Mouse (Mus musculus) thymus, postnatal 25 days (tissue): Measurements from ENCODE around the gene 9930111J21Rik1.
"Not testable (repeated sequence)": the region's sequence is repeated elsewhere in the genome, so short reads cannot be mapped to it uniquely, and the experiment has no call there.

Experiments
- DNase-seq: peaks from one replicate; pipeline ENCODE4 v3.0.0; 2022

9930111J21Rik1 gene

GRCm38 (mm10) chr11:48913611-48914010 lies 65.6 kb downstream of the 9930111J21Rik1 start:
- no peak for DNase-seq

DNA sequence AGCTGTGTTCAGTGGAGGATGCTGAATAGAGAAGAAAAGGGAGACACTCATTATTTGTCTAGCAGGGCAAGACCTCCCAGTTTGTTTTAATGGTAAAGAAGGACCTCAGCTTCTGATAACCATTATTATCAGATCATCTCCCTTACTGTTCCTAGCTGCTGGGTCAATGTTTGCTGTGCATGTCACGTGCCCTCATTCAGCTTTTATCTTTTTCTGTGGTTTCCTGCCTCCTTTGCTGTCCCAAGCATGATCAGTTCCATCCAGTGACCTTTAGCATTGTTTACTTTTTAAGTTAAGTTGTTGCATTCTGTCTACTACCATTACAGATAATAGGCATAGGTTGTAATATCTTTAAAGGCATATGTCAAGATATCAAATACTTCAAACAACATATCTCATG lies 70.7 kb downstream of the 9930111J21Rik1 start:
- DNase-seq = no peak

GRCm38 (mm10) chr11:48902021-48902420 lies 77.2 kb downstream of the 9930111J21Rik1 start, which contains the start of gene Gm5431:
Gm5431 (minus strand) TSS chr11:48902214.
- DNase-seq = no peak

DNA sequence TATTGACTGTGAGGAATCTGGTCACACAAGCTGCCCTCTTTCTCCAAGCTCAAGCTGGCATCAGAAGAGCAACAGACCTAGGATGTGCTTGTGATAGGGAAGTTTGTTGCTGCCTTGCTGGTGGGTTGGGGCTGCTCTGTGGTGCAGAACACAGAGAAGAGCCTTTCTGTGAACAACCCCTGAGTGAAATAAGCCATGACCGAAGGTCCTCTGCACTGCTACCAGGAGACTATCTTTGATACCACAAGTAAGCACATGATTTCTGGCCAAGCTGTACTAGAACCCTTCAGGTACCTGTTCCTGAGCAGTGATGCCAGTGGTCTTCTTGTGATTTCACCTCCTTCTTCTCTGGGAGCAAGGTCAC lies 77.6 kb downstream of the 9930111J21Rik1 start:
- not testable (repeated sequence) for DNase-seq

GRCm38 (mm10) chr11:48900654-48901566 lies 78.3 kb downstream of the 9930111J21Rik1 start:
- DNase-seq = not testable (repeated sequence)

GRCm38 (mm10) chr11:48898812-48899431 lies 80.3 kb downstream of the 9930111J21Rik1 start:
- DNase-seq = no peak
